Mouse (Mus musculus): ENCODE results near the gene Cux2. TPM values are rescaled to one million over a fixed set of nuclear protein-coding genes. Genes with fewer than 3 reads are reported as not detected.
A peak's percentile ranks its signal among the peaks of the same experiment; 100 is the strongest.

The Cux2 gene
- polyA plus RNA-seq, 1 experiment, result 0.62 TPM

GRCm38 (mm10) chr5:121842665-121843118 lies 207.2 kb downstream of the Cux2 start:
- peak overlapping the region; percentile 17 for H3K4me3 ChIP-seq
- TF ChIP-seq POLR2AphosphoS2 (IDR thresholded peaks at IDR 0.05; ENCODE audit: insufficient read length, low read depth), result no peak
- TF ChIP-seq E2F4 (IDR thresholded peaks at IDR 0.05; ENCODE audit: insufficient read depth), result no peak
- no peak for TF ChIP-seq TCF12 (IDR thresholded peaks at IDR 0.05; ENCODE audit: insufficient read depth, poor library complexity, severe bottlenecking)
- TF ChIP-seq REST (IDR thresholded peaks at IDR 0.05; ENCODE audit: insufficient read depth, insufficient read length), result no peak
- TF ChIP-seq SRF (IDR thresholded peaks at IDR 0.05; ENCODE audit: control insufficient read depth, insufficient read length, low read depth), result no peak
- TF ChIP-seq CEBPB (IDR thresholded peaks at IDR 0.05; ENCODE audit: insufficient read depth, poor library complexity, severe bottlenecking), result no peak
- TF ChIP-seq MYOD1 (IDR thresholded peaks at IDR 0.05; ENCODE audit: control insufficient read depth in 1 of 3, insufficient read length in 2 of 3, low read depth in 2 of 3), result peak in 1 of 3 experiments; percentile 34
- no peak for TF ChIP-seq MAX (IDR thresholded peaks at IDR 0.05; ENCODE audit: low read depth)
- peak in 1 of 3 experiments; percentile 17 for TF ChIP-seq MYOG (IDR thresholded peaks at IDR 0.05; ENCODE audit: control insufficient read depth in 1 of 3, insufficient read depth in 1 of 3, insufficient read length in 2 of 3, low read depth in 2 of 3)
- TF ChIP-seq USF1 (IDR thresholded peaks at IDR 0.05; ENCODE audit: low read depth), result no peak
- peak; percentile 27 for TF ChIP-seq POLR2A (IDR thresholded peaks at IDR 0.05; ENCODE audit: insufficient read length, low read depth)
- no peaks in the 10 kb centered on the region for H3K27me3 ChIP-seq (ENCODE audit: control insufficient read depth, insufficient read depth, insufficient read length)
- no peak overlapping the region for H3ac ChIP-seq (ENCODE audit: control insufficient read depth, insufficient read length)
- H3K79me2 ChIP-seq (ENCODE audit: control insufficient read depth, insufficient read depth), result no peaks in the 10 kb centered on the region
- H3K4me2 ChIP-seq (ENCODE audit: low read depth), result peak overlapping the region; percentile 99
- H3K36me3 ChIP-seq (ENCODE audit: control insufficient read depth, insufficient read depth), result no peaks in the 10 kb centered on the region

- TF ChIP-seq MAX (IDR thresholded peaks at IDR 0.05; ENCODE audit: low read depth) (no peak), POLR2AphosphoS2 (IDR thresholded peaks at IDR 0.05; ENCODE audit: insufficient read length, low read depth) (no peak), SRF (IDR thresholded peaks at IDR 0.05; ENCODE audit: control insufficient read depth, insufficient read length, low read depth) (no peak), USF1 (IDR thresholded peaks at IDR 0.05; ENCODE audit: low read depth) (no peak), POLR2A (IDR thresholded peaks at IDR 0.05; ENCODE audit: insufficient read length, low read depth) (no peak)
- peak overlapping the region; percentile 17 for H3K4me3 ChIP-seq
- H3K4me2 ChIP-seq (ENCODE audit: low read depth), result no peak overlapping the region
Measured at GRCm38 (mm10) chr5:121841973-121842372, 207.9 kb downstream of the Cux2 start.

GRCm38 (mm10) chr5:121841516-121841915 lies 208.4 kb downstream of the Cux2 start:
- H3K27me3 ChIP-seq (ENCODE audit: control insufficient read depth, insufficient read depth, insufficient read length), result no peaks in the 10 kb centered on the region
- no peak overlapping the region for H3K4me3 ChIP-seq
- TF ChIP-seq CEBPB (IDR thresholded peaks at IDR 0.05; ENCODE audit: insufficient read depth, poor library complexity, severe bottlenecking) (no peak), E2F4 (IDR thresholded peaks at IDR 0.05; ENCODE audit: insufficient read depth) (no peak), MYOD1 (IDR thresholded peaks at IDR 0.05; ENCODE audit: control insufficient read depth in 1 of 3, insufficient read length in 2 of 3, low read depth in 2 of 3) (no peak), REST (IDR thresholded peaks at IDR 0.05; ENCODE audit: insufficient read depth, insufficient read length) (no peak), TCF12 (IDR thresholded peaks at IDR 0.05; ENCODE audit: insufficient read depth, poor library complexity, severe bottlenecking) (no peak), POLR2AphosphoS2 (IDR thresholded peaks at IDR 0.05; ENCODE audit: insufficient read length, low read depth) (no peak), TCF3 (IDR thresholded peaks at IDR 0.05; ENCODE audit: insufficient read length, low read depth) (no peak), MYOG (IDR thresholded peaks at IDR 0.05; ENCODE audit: control insufficient read depth in 1 of 3, insufficient read depth in 1 of 3, insufficient read length in 2 of 3, low read depth in 2 of 3) (no peak), MAX (IDR thresholded peaks at IDR 0.05; ENCODE audit: low read depth) (no peak), POLR2A (IDR thresholded peaks at IDR 0.05; ENCODE audit: insufficient read length, low read depth) (no peak), USF1 (IDR thresholded peaks at IDR 0.05; ENCODE audit: low read depth) (no peak), SRF (IDR thresholded peaks at IDR 0.05; ENCODE audit: control insufficient read depth, insufficient read length, low read depth) (no peak)
- no peak overlapping the region for H3ac ChIP-seq (ENCODE audit: control insufficient read depth, insufficient read length)
- no peaks in the 10 kb centered on the region for H3K36me3 ChIP-seq (ENCODE audit: control insufficient read depth, insufficient read depth)
- H3K79me2 ChIP-seq (ENCODE audit: control insufficient read depth, insufficient read depth), result no peaks in the 10 kb centered on the region
- H3K4me2 ChIP-seq (ENCODE audit: low read depth), result no peak overlapping the region

More at GRCm38 (mm10) chr5:121841973-121842372, 207.9 kb downstream of the Cux2 start:
- Histone ChIP-seq H3K27me3 (ENCODE audit: control insufficient read depth, insufficient read depth, insufficient read length) (no peaks in the 10 kb centered on the region), H3K36me3 (ENCODE audit: control insufficient read depth, insufficient read depth) (no peaks in the 10 kb centered on the region), H3K79me2 (ENCODE audit: control insufficient read depth, insufficient read depth) (no peaks in the 10 kb centered on the region), H3ac (ENCODE audit: control insufficient read depth, insufficient read length) (no peak overlapping the region)

- Histone ChIP-seq H3ac (ENCODE audit: control insufficient read depth, insufficient read length) (no peak overlapping the region), H3K4me2 (ENCODE audit: low read depth) (no peak overlapping the region), H3K4me3 (no peak overlapping the region), H3K79me2 (ENCODE audit: control insufficient read depth, insufficient read depth) (peaks cover 24% of the 10 kb centered on the region), H3K36me3 (ENCODE audit: control insufficient read depth, insufficient read depth) (no peaks in the 10 kb centered on the region), H3K27me3 (ENCODE audit: control insufficient read depth, insufficient read depth, insufficient read length) (no peaks in the 10 kb centered on the region)
- TF ChIP-seq SRF (IDR thresholded peaks at IDR 0.05; ENCODE audit: control insufficient read depth, insufficient read length, low read depth) (no peak), POLR2AphosphoS2 (IDR thresholded peaks at IDR 0.05; ENCODE audit: insufficient read length, low read depth) (no peak)
Measured at GRCm38 (mm10) chr5:121839128-121839473, 210.8 kb downstream of the Cux2 start.

- no peaks in the 10 kb centered on the region for H3K27me3 ChIP-seq (ENCODE audit: control insufficient read depth, insufficient read depth, insufficient read length)
- H3ac ChIP-seq (ENCODE audit: control insufficient read depth, insufficient read length), result peak overlapping the region; percentile 95
- H3K4me3 ChIP-seq, result peak overlapping the region; percentile 85
- no peak for TF ChIP-seq MYOD1 (IDR thresholded peaks at IDR 0.05; ENCODE audit: control insufficient read depth in 1 of 3, insufficient read length in 2 of 3, low read depth in 2 of 3)
- peaks cover 27% of the 10 kb centered on the region for H3K79me2 ChIP-seq (ENCODE audit: control insufficient read depth, insufficient read depth)
- no peaks in the 10 kb centered on the region for H3K36me3 ChIP-seq (ENCODE audit: control insufficient read depth, insufficient read depth)
- H3K4me2 ChIP-seq (ENCODE audit: low read depth), result peak overlapping the region; percentile 75
Measured at GRCm38 (mm10) chr5:121838341-121839127, 211.4 kb downstream of the Cux2 start.

Data from myocyte (in vitro differentiated cells).